Mouse (Mus musculus): Measurements from ENCODE around the gene Cd72. TPM values are rescaled to one million over a fixed set of nuclear protein-coding genes. Genes with fewer than 3 reads are reported as not detected.
A peak's percentile ranks its signal among the peaks of the same experiment; 100 is the strongest.

Gene Cd72
- total and polyA plus RNA-seq, 2 experiments: 3.6 to 4.9 TPM

DNA sequence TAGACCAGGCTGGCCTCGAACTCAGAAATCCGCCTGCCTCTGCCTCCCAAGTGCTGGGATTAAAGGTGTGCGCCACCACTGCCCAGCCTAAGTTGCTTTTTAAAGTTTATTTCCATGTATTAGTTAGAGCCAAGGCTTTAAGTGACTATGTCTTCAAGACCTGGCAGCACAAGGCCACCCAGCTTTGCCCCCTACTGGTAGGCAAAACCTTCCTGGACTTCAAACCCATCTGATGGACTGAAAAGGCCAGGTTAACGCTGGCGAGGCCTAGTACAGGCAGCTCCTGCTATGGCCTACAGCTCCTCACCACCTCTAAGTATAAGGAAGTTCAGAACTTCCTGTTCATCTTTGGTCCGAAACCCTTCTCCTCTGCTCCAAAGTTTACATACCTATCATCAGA, 22.2 kb upstream of the Cd72 start:
- no peak overlapping the region for H3K27ac ChIP-seq (replicated peaks; ENCODE audit: insufficient read depth, low read depth, low read length)
- DNase-seq (ENCODE audit: extremely low read depth, low read depth, low spot score): no peak
- TF ChIP-seq CTCF (IDR thresholded peaks at IDR 0.05; ENCODE audit: low read depth, low read length) (peak; percentile 26; the same call in 1 of the 2 replicates), POLR2A (IDR thresholded peaks at IDR 0.05; ENCODE audit: extremely low read depth, insufficient read depth, low read length) (no peak)

DNA sequence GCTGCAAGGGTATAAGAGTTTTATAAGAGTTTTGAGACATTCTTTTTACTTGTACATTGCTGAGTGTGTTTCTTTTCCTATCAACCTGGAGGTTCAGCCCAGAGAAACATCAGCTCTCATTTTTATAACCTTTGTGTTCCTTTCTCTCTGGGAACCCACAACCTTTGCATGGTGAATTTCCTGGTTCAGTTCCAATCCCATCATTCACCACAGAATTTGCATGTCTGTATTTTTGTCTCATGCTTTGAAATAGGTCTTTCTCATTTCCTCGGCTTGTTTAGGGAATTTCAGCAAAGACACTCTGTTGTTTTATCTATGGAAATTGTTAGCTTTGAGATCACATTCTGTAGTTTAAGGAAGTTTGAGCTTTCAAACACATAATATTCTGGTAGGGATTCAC, 19.2 kb upstream of the Cd72 start:
- WGBS: 74% methylated on average over 1 of the region's 1 CpGs

More for the DNA sequence above, 22.2 kb upstream of the Cd72 start:
- Histone ChIP-seq H3K9ac (ENCODE audit: low read depth, low read length) (no peak overlapping the region), H3K4me3 (ENCODE audit: insufficient read depth, low read depth, low read length) (no peak overlapping the region), H3K36me3 (ENCODE audit: control insufficient read depth, insufficient read depth, low read length) (no peaks in the 10 kb centered on the region), H3K79me2 (ENCODE audit: control insufficient read depth, insufficient read depth, low read length) (no peaks in the 10 kb centered on the region), H3K27me3 (ENCODE audit: control insufficient read depth, insufficient read depth, low read length) (no peaks in the 10 kb centered on the region), H3K4me1 (ENCODE audit: control insufficient read depth, insufficient read depth, low read length) (peaks cover 3% of the 10 kb centered on the region; the same call in 1 of the 2 replicates)
- 92% methylated on average over 6 of the region's 6 CpGs for WGBS

DNA sequence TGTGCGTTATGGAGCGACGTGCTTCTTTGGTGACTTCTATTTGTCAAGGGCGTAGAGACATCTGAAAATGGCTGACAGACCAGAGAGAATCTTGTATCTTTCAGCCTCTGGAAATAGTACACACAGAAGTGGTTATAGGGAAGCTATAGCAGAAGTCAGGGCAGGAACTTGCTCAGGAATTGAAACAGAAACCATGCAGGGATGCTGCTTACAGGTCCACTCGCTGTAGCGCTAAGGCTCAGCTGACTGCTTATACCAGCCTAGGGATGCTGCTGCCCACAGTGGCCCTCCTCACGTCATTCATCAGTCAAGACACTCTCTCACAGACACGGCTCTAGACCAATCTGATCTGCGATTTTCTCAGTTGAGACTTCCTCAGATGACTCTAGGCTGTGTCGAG, 15.9 kb upstream of the Cd72 start:
- WGBS: 87% methylated on average over 10 of the region's 10 CpGs
- TF ChIP-seq POLR2A (IDR thresholded peaks at IDR 0.05; ENCODE audit: extremely low read depth, insufficient read depth, low read length) (no peak), CTCF (IDR thresholded peaks at IDR 0.05; ENCODE audit: low read depth, low read length) (no peak)
- H3K4me3 ChIP-seq (ENCODE audit: insufficient read depth, low read depth, low read length): no peak overlapping the region
- H3K27me3 ChIP-seq (ENCODE audit: control insufficient read depth, insufficient read depth, low read length): no peaks in the 10 kb centered on the region
- no peaks in the 10 kb centered on the region for H3K36me3 ChIP-seq (ENCODE audit: control insufficient read depth, insufficient read depth, low read length)
- H3K27ac ChIP-seq (replicated peaks; ENCODE audit: insufficient read depth, low read depth, low read length): 0 out of 2 replicates have a peak overlapping the region, but pooled peaks have one; percentile 12
- H3K4me1 ChIP-seq (ENCODE audit: control insufficient read depth, insufficient read depth, low read length): no peaks in the 10 kb centered on the region
- DNase-seq (ENCODE audit: extremely low read depth, low read depth, low spot score): peak; percentile 37
- H3K9ac ChIP-seq (ENCODE audit: low read depth, low read length): no peak overlapping the region
- H3K79me2 ChIP-seq (ENCODE audit: control insufficient read depth, insufficient read depth, low read length): no peaks in the 10 kb centered on the region

More for the DNA sequence above, 19.2 kb upstream of the Cd72 start:
- Histone ChIP-seq H3K4me3 (ENCODE audit: insufficient read depth, low read depth, low read length) (no peak overlapping the region), H3K36me3 (ENCODE audit: control insufficient read depth, insufficient read depth, low read length) (no peaks in the 10 kb centered on the region), H3K27me3 (ENCODE audit: control insufficient read depth, insufficient read depth, low read length) (no peaks in the 10 kb centered on the region), H3K27ac (replicated peaks; ENCODE audit: insufficient read depth, low read depth, low read length) (no peak overlapping the region), H3K9ac (ENCODE audit: low read depth, low read length) (no peak overlapping the region), H3K79me2 (ENCODE audit: control insufficient read depth, insufficient read depth, low read length) (no peaks in the 10 kb centered on the region), H3K4me1 (ENCODE audit: control insufficient read depth, insufficient read depth, low read length) (0 out of 2 replicates have a peak, but pooled peaks cover 2% of the 10 kb centered on the region)
- no peak for DNase-seq (ENCODE audit: extremely low read depth, low read depth, low spot score)
- TF ChIP-seq CTCF (IDR thresholded peaks at IDR 0.05; ENCODE audit: low read depth, low read length) (no peak), POLR2A (IDR thresholded peaks at IDR 0.05; ENCODE audit: extremely low read depth, insufficient read depth, low read length) (no peak)

DNA sequence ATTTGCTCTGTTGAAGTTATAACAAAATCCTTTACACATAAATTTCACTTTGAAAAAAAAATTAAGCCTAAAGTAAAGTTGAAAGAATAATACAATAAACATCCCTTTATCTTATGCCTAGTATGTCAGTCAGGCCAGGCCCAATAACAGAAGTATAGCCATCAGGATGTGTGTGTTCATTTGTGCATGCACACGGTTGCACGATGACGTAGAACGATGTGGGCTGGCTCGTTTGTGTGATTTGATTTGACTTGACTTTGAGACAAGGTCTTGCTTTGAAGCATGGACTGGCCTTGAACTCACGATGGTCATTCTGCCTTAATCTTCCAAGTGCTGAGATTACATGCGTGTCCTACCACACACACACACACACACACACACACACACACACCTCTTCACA, 12.4 kb upstream of the Cd72 start:
- 87% methylated on average over 7 of the region's 7 CpGs for WGBS
- TF ChIP-seq CTCF (IDR thresholded peaks at IDR 0.05; ENCODE audit: low read depth, low read length) (no peak), POLR2A (IDR thresholded peaks at IDR 0.05; ENCODE audit: extremely low read depth, insufficient read depth, low read length) (no peak)
- Histone ChIP-seq H3K79me2 (ENCODE audit: control insufficient read depth, insufficient read depth, low read length) (no peaks in the 10 kb centered on the region), H3K4me1 (ENCODE audit: control insufficient read depth, insufficient read depth, low read length) (no peaks in the 10 kb centered on the region), H3K36me3 (ENCODE audit: control insufficient read depth, insufficient read depth, low read length) (no peaks in the 10 kb centered on the region), H3K27me3 (ENCODE audit: control insufficient read depth, insufficient read depth, low read length) (no peaks in the 10 kb centered on the region), H3K9ac (ENCODE audit: low read depth, low read length) (no peak overlapping the region), H3K27ac (replicated peaks; ENCODE audit: insufficient read depth, low read depth, low read length) (no peak overlapping the region), H3K4me3 (ENCODE audit: insufficient read depth, low read depth, low read length) (no peak overlapping the region)
- DNase-seq (ENCODE audit: extremely low read depth, low read depth, low spot score): no peak

DNA sequence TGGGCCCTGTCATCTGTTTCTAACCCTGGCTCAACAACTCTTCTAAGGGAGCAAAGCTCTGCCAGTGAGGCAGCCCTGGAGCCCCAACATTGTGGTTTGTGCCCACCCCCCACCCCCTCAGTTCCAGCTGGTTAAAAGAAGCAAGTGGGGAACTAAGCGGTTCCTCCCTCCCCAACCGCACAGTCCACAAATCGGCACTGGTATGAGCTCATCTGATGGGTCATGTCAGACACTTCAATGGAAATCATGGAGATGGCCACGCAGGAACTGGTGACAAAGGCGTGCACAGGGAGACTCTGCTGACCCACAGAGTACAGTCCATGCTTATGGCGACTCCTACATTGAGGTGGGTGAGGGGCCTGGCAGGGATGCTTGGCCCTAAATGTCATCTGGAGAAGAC, 11.5 kb upstream of the Cd72 start:
- DNase-seq (ENCODE audit: extremely low read depth, low read depth, low spot score): no peak
- Histone ChIP-seq H3K4me1 (ENCODE audit: control insufficient read depth, insufficient read depth, low read length) (no peaks in the 10 kb centered on the region), H3K27ac (replicated peaks; ENCODE audit: insufficient read depth, low read depth, low read length) (peak overlapping the region; percentile 54), H3K79me2 (ENCODE audit: control insufficient read depth, insufficient read depth, low read length) (no peaks in the 10 kb centered on the region), H3K4me3 (ENCODE audit: insufficient read depth, low read depth, low read length) (no peak overlapping the region), H3K36me3 (ENCODE audit: control insufficient read depth, insufficient read depth, low read length) (no peaks in the 10 kb centered on the region), H3K9ac (ENCODE audit: low read depth, low read length) (no peak overlapping the region), H3K27me3 (ENCODE audit: control insufficient read depth, insufficient read depth, low read length) (no peaks in the 10 kb centered on the region)
- 85% methylated on average over 6 of the region's 6 CpGs for WGBS
- TF ChIP-seq POLR2A (IDR thresholded peaks at IDR 0.05; ENCODE audit: extremely low read depth, insufficient read depth, low read length) (no peak), CTCF (IDR thresholded peaks at IDR 0.05; ENCODE audit: low read depth, low read length) (no peak)

DNA sequence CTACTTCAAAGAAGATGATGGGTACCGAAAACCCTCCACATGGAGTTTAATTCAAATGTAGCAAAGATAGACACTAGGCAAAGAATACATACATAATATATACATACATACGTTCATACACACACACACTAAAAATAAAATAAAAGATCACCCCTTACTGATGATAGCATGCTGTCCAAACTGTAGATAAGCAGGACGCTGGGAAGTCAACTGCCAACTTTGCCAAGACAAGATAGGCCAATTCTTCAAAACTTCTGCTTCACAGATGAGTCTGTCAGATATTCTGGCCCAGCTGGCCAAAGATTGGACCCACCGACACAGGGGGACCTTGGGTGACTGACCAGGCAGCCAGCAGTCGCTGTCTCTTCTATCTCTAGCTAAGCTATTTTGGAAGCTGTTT, 8.7 kb upstream of the Cd72 start:
- H3K36me3 ChIP-seq (ENCODE audit: control insufficient read depth, insufficient read depth, low read length): no peaks in the 10 kb centered on the region
- no peak for DNase-seq (ENCODE audit: extremely low read depth, low read depth, low spot score)
- H3K9ac ChIP-seq (ENCODE audit: low read depth, low read length): no peak overlapping the region
- no peaks in the 10 kb centered on the region for H3K79me2 ChIP-seq (ENCODE audit: control insufficient read depth, insufficient read depth, low read length)
- no peaks in the 10 kb centered on the region for H3K4me1 ChIP-seq (ENCODE audit: control insufficient read depth, insufficient read depth, low read length)
- TF ChIP-seq POLR2A (IDR thresholded peaks at IDR 0.05; ENCODE audit: extremely low read depth, insufficient read depth, low read length) (no peak), CTCF (IDR thresholded peaks at IDR 0.05; ENCODE audit: low read depth, low read length) (no peak)
- WGBS: 92% methylated on average over 5 of the region's 5 CpGs
- no peak overlapping the region for H3K27ac ChIP-seq (replicated peaks; ENCODE audit: insufficient read depth, low read depth, low read length)
- no peak overlapping the region for H3K4me3 ChIP-seq (ENCODE audit: insufficient read depth, low read depth, low read length)
- H3K27me3 ChIP-seq (ENCODE audit: control insufficient read depth, insufficient read depth, low read length): no peaks in the 10 kb centered on the region

All from liver, adult 2 months (tissue).